Mouse (Mus musculus) activated CD4-positive, CD25-positive, alpha-beta regulatory T cell, adult 4 months (primary cell): Measurements from ENCODE around the gene Fam131c. TPM values are rescaled to one million over a fixed set of nuclear protein-coding genes. Genes with fewer than 3 reads are reported as not detected.

Experiments used
- ATAC-seq: one replicate; pipeline ENCODE4 v1.8.0; 2017
- polyA plus RNA-seq, 2 experiments: library from polyadenylated mRNA; unstranded; fragments of 100-300 nt; shearing (Covaris generic); gene quantifications; one replicate each; pipeline ENCODE4 v1.2.1; 2017

The Fam131c gene
- polyA plus RNA-seq, 2 experiments from 2014 or later: not detected

DNA sequence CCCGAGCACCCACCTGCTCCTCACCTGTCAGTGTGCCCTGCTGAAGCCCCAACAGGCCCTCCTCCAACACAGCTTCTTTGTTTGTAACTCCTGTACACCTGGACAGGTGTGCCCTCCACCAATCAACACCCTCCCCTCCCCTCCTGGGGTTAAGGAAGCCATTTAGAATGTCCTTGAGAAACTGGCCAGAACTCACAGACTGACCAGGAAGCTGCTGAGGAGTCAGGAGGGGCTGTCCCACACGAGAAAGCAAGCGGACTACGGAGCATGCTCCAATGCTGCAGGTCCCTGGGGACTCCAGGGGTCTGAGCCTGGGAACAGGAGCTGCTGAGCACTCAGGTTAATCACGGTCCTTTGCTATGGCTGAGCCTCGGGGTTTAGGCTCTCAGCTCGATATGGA lies 47.9 kb downstream of the Fam131c start, which contains the start of gene Clcnkb:
Gene Clcnkb (minus strand): TSS at position 91 of the 400 bp plus-strand sequence.
- ATAC-seq: no peak

DNA sequence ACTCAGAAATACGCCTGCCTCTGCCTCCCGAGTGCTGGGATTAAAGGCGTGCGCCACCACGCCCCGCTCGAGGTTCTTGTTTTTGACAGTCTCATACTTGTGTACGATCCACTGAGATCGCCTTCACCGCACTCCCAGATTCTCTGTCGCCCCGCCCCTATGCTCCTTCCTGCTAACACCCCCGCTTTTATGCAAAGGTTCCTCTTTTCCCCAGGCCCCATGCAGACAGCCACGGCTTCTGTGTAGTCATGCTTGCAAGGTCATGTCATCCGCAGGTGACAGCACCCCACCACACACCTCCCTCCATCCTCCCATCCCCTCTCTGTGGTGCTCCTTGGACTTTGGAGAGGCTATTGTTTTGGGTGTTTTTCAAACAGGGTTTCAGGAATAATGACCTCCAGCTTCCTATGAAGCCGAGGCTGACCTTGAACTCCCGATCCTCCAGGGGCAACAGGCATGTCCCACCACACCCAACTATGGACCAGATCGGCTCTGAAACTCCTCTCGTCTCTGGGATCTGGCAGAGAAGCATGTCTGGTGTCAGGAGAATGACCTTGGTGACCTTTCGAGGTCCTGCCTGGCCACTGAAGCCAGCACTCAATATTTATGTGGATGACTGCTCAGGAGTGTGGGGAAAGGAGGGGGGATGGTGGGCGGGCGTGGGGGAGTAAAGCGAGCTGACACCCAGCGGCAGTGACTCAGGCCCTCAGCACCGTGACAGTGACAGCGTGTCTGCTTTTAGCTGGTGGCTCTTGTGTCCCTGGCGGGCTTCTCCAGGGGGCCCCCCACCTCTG lies 51.6 kb downstream of the Fam131c start:
- ATAC-seq: peak; percentile 66

DNA sequence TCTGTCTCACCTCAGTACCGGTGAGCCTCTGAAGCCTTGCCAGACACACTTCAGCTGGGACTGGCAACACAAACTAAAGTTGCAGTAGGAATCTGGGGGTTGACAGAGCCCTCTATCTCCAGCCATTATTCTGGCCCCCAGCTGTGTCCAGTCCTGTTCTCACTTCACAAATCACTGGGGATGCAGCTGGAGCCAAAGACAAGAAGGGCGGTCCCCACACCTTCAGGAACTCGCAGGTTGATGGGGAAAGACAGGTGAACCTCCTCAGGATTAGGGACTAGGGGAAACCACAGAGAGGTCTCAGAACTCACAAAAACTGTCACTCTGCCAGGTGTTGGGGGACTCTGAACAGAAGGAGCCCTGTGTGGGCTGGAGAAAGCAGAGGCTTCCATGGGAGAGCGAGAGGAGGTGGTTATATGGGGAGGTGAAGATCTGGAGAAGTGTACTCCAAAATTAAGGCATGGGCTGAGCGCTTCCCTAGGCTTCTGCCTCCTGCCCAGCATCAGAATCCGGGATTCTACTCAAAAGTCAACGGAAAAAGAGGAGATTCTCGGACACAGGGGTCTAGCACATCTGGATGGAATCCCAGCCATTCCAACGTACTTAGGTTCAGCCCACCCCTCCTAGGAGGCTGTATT lies 52.3 kb downstream of the Fam131c start, which contains the start of gene Hspb7:
Gene Hspb7 (plus strand): TSS at position 588 of the 638 bp plus-strand sequence.
- no peak for ATAC-seq

GRCm38 (mm10) chr4:141420886-141421285 lies 52.9 kb downstream of the Fam131c start:
- ATAC-seq: no peak

- no peak for ATAC-seq
Measured at GRCm38 (mm10) chr4:141421423-141421822, 53.4 kb downstream of the Fam131c start.

- no peak for ATAC-seq
Measured at GRCm38 (mm10) chr4:141422841-141423240, 54.8 kb downstream of the Fam131c start.

GRCm38 (mm10) chr4:141423288-141423687 lies 55.3 kb downstream of the Fam131c start:
- no peak for ATAC-seq

DNA sequence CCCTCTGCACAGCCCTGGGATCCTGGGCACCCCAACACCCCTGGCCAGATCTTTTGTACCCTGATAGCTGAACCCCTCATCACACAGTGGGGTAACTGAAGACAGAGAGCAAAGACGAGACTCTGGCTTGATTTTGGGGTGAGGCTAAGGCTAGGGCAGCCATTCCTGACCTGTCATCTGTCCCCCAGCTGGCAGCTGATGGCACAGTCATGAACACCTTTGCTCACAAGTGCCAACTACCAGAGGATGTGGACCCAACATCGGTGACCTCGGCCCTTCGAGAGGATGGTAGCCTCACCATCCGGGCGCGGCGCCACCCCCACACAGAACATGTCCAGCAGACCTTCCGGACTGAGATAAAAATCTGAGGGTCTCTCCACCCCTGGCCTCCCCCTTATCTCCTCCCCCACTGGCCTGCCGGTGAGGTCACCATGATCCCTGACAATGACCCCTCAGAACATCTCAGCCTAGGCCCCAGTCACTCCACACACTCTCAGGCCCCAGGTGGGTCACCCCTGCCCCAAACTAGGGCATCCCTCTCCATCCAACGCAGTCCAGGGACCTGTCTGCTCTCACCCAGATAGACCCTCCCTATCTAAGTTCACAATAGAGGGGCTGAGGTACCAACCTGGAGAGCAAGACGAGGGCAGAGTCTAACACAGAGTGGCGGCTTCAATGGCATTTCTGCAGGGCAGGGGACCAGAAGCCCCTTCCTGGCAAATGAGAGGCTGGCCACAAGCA lies 55.8 kb downstream of the Fam131c start:
- ATAC-seq: no peak

DNA sequence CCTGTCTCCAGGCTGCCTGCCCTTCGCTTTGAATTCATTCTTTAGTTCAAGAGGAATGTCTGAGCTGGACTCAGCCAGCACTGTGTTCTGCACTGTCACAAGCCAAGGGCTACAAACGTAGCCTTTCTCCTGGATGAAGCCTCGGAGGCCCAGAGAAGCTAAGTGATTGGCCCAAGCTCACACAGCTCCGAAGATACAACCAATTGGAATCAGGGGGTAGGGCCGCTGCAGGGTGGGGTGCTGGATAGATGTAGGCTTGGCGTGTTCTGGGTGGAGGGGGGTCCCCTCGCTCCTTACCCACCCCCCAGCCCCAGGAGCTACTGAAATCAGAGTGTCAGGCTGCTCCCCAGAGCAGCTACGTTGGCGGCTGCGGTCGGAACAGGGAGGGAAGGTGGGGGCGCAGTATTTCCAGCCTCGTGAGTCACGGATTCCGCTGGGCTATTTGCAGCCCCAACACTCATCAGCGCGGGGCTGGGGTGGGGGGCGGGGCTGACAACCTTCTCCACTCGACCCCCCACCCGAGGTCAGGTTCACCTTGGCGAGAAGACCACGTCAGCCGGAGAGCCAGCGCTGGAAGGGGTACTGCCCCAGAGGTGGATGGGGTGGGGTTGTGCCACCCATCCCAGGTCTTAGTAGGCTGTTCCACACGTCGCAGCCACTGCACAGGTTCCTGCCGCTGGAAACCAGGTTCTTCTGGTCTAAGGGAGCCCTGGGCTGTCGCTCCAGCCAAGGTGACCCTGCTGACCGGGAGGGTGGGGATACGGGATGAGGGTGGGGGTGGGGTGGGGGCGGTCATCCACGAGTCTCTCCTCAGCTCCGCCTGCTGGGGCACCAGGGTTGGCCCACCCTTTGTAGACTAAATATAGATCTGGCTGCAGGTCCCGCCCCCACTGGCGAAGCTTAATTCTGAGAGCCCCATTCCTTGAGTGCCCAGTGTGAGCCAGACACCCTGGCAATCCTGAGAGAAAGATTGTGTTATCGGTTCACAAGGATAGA lies 57.8 kb downstream of the Fam131c start:
- ATAC-seq: peak; percentile 85

DNA sequence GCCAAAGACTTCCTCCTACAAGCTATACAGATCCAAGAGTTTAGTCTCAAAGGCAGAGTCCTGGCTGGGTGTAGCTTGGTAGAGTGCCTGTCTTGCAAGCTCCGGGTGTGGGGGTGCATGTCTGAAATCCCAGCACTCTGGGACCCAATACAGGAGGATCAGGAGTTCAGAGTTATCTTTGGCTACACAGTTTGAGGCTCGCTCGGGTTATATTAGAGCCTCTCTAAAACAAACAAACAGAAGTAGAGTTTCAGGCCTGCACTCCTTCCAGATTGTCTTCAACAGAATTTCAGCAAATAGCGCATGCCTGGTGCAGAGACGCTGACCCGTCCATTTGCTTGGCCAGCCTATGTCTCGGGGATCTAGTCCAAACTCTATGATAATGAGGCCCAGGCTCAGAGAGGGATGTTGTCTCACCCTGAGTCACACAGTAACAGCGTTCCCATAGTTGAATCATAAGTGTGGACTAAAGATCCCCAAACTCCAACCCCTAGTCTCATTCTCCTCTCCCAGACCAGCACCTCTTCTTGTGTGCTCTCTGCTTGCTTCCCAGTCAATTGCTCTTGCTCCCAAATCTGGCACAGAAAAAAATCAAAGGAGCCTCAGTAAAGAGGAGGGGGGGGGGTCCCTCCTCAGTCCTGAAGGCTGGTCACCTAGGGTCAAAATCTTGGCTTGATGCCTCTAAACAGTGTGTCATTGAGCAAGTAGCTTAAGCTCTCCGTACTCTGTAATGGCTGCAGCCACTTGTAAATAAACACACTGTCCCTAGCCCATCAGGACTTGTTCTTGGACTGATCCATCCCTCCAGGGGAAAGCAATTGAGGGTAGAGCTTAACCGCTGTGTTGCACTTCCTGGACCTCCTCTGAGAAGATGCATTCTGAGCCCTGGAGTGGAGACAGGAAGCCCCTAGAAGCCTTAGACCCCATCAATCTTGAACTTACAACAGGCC lies 59.1 kb downstream of the Fam131c start:
- no peak for ATAC-seq

DNA sequence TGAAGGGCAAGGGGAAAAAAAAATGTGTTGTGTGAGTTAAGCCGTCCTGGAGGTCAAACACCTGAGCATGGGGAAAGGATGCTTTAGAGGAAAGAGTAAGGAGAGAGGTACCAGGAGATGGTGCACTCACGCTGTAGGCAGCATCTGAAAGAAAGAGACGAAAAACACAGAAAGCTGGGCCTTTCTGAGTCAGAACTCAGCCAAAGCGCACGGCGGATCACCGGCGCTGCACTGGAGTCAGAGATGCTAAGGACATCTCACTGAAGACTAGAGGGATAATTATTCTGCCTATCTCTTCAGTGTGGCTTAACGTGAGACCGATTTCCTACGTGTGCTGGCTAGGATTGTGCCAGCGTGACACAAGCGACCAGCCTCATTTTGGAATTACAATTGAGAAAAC lies 59.9 kb downstream of the Fam131c start:
- ATAC-seq: no peak

GRCm38 (mm10) chr4:141429381-141429780 lies 61.4 kb downstream of the Fam131c start:
- no peak for ATAC-seq

- ATAC-seq: no peak
Measured at GRCm38 (mm10) chr4:141429847-141430246, 61.8 kb downstream of the Fam131c start.

GRCm38 (mm10) chr4:141430997-141431396 lies 63.0 kb downstream of the Fam131c start:
- peak; percentile 57 for ATAC-seq

DNA sequence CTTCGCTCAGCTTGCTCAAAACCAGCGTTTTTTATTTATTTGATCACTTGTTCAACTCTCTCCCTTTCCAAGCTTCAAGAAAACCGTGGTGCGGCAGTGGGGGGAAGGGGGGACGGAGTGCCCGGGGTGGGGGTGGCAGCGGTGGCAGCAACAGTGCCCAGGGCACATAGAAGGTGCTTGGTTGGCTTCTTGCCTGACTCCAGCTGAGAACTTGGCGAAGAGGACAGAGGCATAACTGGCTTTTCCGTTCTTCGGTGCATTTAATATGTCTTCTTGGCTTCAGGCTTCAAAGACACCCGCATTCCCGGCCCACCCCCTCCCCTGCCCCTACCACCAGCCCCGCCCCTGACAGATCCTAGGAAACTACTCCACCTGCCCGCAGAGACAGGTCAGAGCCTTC lies 64.6 kb downstream of the Fam131c start:
- no peak for ATAC-seq

DNA sequence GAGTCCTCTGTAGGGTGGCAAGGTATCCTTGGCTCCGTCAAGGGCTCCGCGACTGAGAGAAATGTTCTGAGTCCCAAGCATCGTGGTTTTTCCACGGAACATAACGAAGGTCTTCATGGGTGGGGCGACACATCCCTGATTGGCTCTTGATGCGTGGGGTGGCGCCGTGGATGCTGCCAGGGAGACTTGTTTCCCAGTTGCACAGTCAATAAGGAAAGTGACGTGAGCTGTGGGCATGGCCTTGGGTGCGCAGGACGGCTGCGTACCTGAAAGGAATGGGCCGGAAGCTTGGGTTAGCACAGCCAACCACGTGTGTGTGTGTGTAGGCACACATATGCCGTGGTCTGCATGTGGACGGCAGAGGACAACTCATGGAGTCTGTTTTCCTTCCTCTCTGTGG lies 65.2 kb downstream of the Fam131c start:
- ATAC-seq: no peak
